Mouse (Mus musculus): Measurements from ENCODE around the gene Nepro. TPM values are rescaled to one million over a fixed set of nuclear protein-coding genes. Genes with fewer than 3 reads are reported as not detected.

Nepro gene
- polyA plus RNA-seq, 1 experiment: 6.3 TPM

DNA sequence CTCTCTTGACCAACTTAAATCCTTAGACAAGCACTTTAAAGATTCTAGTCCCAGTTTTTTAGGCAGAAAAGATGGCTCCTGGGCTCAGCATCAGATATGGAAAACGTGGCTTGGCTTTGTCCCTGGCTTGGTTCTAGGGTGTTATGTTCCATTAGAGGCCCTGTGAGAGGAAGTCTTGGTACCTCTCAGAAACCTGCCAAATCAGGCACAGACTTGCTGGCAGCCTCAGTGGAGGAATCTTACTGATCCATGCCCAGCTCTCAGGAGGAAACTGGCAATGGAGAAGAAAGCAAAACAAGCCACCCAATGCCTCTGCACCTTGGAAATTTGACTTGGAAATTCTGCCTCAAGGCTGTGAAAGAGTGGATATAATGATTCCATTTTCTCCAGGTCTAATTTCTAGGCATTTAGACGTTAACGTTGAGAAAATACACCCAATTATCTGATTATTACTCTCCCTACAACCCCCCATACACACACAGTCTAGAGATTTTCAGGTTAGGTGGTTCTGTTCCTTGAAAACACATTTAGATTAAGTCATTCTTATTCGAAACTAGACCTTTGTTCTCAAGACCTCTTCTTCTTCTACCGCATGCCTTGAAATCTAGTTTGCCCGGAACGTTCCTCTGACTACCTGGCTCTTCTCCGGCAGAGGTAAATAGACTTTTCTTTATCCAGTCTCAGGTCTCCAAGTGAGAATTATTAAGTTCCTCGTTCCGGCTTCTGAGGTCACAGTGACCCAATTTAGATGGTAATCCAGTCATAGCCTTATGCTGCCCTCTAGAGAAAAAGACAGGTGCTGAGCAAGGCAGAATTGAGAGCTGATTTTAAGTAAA, 7.6 kb upstream of the Nepro start:
- TF ChIP-seq POLR2A (IDR thresholded peaks at IDR 0.05; ENCODE audit: borderline replicate concordance, extremely low read depth, insufficient read depth, insufficient read length, poor library complexity, severe bottlenecking) (no peak), CTCF (IDR thresholded peaks at IDR 0.05; ENCODE audit: borderline replicate concordance, extremely low read depth, insufficient read depth, insufficient read length) (peak; percentile 56; the same call in 1 of the 2 replicates)
- peak; percentile 89 for DNase-seq (ENCODE audit: low read depth)

- no peak for TF ChIP-seq CTCF (IDR thresholded peaks at IDR 0.05; ENCODE audit: borderline replicate concordance, extremely low read depth, insufficient read depth, insufficient read length)
- no peak for TF ChIP-seq POLR2A (IDR thresholded peaks at IDR 0.05; ENCODE audit: borderline replicate concordance, extremely low read depth, insufficient read depth, insufficient read length, poor library complexity, severe bottlenecking)
- no peak for DNase-seq (ENCODE audit: low read depth)
Measured at GRCm38 (mm10) chr16:44717141-44717634, 6.9 kb upstream of the Nepro start.

GRCm38 (mm10) chr16:44717838-44718237, 6.3 kb upstream of the Nepro start:
- TF ChIP-seq CTCF (IDR thresholded peaks at IDR 0.05; ENCODE audit: borderline replicate concordance, extremely low read depth, insufficient read depth, insufficient read length) (no peak), POLR2A (IDR thresholded peaks at IDR 0.05; ENCODE audit: borderline replicate concordance, extremely low read depth, insufficient read depth, insufficient read length, poor library complexity, severe bottlenecking) (no peak)
- DNase-seq (ENCODE audit: low read depth): no peak

DNA sequence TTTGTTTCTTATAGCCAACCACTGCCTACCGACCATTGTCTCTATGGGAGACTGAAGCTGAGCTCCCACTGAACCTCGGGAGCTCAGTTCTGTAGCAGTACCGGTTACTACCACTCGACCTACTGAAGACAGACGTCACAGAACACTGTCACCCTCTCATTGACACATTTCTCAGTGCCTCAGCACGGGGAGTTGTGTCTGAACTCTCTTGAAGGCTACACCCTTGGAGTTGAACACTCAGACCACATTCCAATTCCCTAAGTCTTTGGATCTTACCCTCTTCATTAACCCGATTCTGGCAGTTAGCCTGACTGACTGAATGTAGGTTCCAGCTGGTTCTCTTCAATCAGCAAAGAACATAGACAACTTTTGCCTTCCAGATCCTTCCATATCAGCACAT, 4.8 kb upstream of the Nepro start:
- DNase-seq (ENCODE audit: low read depth): no peak
- TF ChIP-seq POLR2A (IDR thresholded peaks at IDR 0.05; ENCODE audit: borderline replicate concordance, extremely low read depth, insufficient read depth, insufficient read length, poor library complexity, severe bottlenecking): no peak
- no peak for TF ChIP-seq CTCF (IDR thresholded peaks at IDR 0.05; ENCODE audit: borderline replicate concordance, extremely low read depth, insufficient read depth, insufficient read length)

DNA sequence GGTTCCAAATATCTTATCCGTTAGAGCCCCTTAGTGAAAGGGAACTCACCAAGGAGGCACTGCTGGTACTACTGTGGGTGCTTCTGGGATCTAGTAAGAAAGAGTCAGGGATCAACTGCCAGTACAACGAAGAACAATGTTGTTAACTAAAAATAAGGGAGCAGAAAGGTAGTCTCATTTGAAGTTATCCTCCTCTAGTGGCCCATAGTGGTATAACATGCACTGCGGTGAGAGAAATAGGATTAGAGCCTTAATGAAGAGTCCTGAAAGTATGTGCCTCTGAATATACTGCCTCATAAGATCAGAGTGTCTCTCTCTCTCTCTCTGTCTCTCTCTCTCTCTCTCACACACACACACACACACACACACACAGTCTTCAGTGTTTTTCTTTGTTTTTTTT, 3.6 kb upstream of the Nepro start:
- TF ChIP-seq CTCF (IDR thresholded peaks at IDR 0.05; ENCODE audit: borderline replicate concordance, extremely low read depth, insufficient read depth, insufficient read length) (peak; percentile 15; the same call in 1 of the 2 replicates), POLR2A (IDR thresholded peaks at IDR 0.05; ENCODE audit: borderline replicate concordance, extremely low read depth, insufficient read depth, insufficient read length, poor library complexity, severe bottlenecking) (no peak)
- DNase-seq (ENCODE audit: low read depth): peak; percentile 59

DNA sequence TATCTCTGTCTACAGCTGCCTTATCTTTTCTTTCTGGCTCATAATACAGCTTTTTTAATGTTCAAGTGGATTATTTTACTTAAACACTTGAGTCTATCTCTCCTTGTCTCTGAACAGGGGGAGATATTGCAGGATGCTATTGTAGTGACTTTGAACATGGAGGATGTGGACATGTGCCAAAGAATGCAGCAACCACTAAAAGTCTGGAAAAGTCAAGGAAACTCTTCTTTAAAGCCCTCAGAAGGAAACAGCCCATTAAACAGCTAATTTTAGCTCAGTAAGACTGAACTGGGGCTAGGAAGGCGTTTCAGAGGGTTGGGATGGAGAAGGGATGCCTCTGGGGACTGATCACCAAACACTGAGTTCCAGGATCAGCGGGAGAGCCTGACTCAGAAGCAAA, 1.4 kb upstream of the Nepro start:
- DNase-seq (ENCODE audit: low read depth): no peak
- TF ChIP-seq POLR2A (IDR thresholded peaks at IDR 0.05; ENCODE audit: borderline replicate concordance, extremely low read depth, insufficient read depth, insufficient read length, poor library complexity, severe bottlenecking) (no peak), CTCF (IDR thresholded peaks at IDR 0.05; ENCODE audit: borderline replicate concordance, extremely low read depth, insufficient read depth, insufficient read length) (no peak)

DNA sequence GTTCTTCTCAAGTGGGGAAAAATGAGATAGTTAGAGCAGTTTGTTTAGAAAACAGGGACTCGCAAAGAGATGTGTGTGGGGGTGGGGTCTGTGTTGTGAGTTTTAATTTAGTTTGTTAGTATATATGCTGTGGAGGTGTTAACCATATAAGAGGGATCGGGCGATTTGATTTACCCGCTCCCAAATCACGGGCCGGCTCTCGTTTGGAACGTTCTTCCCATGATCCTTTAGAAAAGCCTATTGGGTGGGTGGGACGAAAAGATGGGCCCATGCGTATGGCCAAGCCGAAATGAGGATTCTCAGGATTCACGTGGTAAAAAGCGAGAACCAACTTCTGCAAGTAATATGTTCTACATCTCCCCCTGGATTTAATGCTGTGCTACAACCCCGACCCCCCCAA, 746 bp downstream of the Nepro start:
- no peak for TF ChIP-seq CTCF (IDR thresholded peaks at IDR 0.05; ENCODE audit: borderline replicate concordance, extremely low read depth, insufficient read depth, insufficient read length)
- no peak for TF ChIP-seq POLR2A (IDR thresholded peaks at IDR 0.05; ENCODE audit: borderline replicate concordance, extremely low read depth, insufficient read depth, insufficient read length, poor library complexity, severe bottlenecking)
- peak; percentile 89 for DNase-seq (ENCODE audit: low read depth)

DNA sequence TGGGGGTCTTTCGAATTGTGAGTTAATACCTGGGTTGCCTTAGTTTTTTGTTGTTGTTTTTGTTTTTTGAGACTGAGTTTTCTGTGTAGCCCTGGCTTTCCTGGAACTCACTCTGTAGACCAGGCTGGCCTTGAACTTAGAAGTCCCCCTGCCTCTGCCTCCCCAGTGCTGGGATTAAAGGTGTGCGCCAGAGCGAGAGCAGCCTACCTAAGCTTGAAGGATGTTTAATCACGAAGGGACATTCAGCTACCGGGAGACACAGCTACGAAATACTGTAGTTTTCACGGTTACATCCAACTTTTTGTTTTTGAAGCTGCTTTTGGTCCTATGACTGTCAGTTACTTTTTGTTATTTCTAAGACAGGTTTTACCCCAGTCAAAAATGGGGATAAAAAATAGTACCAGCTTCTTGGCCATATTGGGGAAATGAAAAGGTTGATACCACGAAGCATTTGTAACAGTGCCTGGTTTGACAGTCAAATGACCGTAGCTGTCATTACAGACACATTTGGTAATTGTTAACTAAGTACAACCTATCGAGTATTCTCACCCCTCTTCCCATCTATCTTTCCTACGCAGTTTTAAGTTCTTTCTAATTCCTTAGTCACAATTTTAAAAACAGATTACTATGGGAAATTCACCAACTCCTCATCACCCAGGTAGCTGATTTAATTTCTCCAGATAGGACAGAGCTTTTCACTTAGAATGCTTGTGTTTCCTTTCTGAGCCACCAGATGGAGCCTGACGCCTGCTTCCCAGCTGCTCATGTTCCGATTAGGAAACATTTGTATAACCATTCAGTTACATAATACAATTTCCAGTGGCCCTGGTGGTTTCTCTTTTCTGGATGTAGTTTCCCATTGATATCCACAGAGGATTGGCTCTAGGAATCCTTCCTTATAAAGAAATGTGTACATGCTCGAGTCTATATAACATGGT, 1.5 kb downstream of the Nepro start:
- TF ChIP-seq POLR2A (IDR thresholded peaks at IDR 0.05; ENCODE audit: borderline replicate concordance, extremely low read depth, insufficient read depth, insufficient read length, poor library complexity, severe bottlenecking) (no peak), CTCF (IDR thresholded peaks at IDR 0.05; ENCODE audit: borderline replicate concordance, extremely low read depth, insufficient read depth, insufficient read length) (peak; percentile 82; the same call in 1 of the 2 replicates)
- DNase-seq (ENCODE audit: low read depth): peak; percentile 89

GRCm38 (mm10) chr16:44727525-44727924, 3.4 kb downstream of the Nepro start:
- no peak for DNase-seq (ENCODE audit: low read depth)
- TF ChIP-seq POLR2A (IDR thresholded peaks at IDR 0.05; ENCODE audit: borderline replicate concordance, extremely low read depth, insufficient read depth, insufficient read length, poor library complexity, severe bottlenecking) (no peak), CTCF (IDR thresholded peaks at IDR 0.05; ENCODE audit: borderline replicate concordance, extremely low read depth, insufficient read depth, insufficient read length) (no peak)

- no peak for DNase-seq (ENCODE audit: low read depth)
- TF ChIP-seq POLR2A (IDR thresholded peaks at IDR 0.05; ENCODE audit: borderline replicate concordance, extremely low read depth, insufficient read depth, insufficient read length, poor library complexity, severe bottlenecking) (no peak), CTCF (IDR thresholded peaks at IDR 0.05; ENCODE audit: borderline replicate concordance, extremely low read depth, insufficient read depth, insufficient read length) (no peak)
Measured at GRCm38 (mm10) chr16:44734059-44734458, 10.0 kb downstream of the Nepro start.

DNA sequence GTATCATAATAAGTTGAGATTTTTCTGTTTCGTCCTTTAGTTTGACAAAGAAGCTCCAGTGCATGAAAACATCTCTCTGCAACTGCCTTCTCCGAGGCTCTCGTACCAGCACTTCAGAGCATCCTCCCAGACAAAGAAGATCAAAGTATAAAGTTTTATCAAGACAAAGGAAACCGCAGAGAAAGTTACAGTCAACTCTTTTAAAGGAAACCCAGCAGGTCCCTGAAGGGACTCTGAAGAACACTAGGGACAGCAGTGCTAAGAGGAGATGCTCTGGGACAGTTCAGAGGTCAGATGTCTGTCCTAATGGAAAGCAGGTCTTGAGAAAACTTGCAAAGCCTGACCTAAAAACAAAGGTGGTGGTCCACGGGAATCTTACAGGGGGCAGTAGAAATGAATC, 11.6 kb downstream of the Nepro start:
- no peak for DNase-seq (ENCODE audit: low read depth)
- TF ChIP-seq POLR2A (IDR thresholded peaks at IDR 0.05; ENCODE audit: borderline replicate concordance, extremely low read depth, insufficient read depth, insufficient read length, poor library complexity, severe bottlenecking) (no peak), CTCF (IDR thresholded peaks at IDR 0.05; ENCODE audit: borderline replicate concordance, extremely low read depth, insufficient read depth, insufficient read length) (no peak)

Measured in brain, embryonic 14.5 days (tissue).